Mouse (Mus musculus) CD4-positive, CD25-positive, alpha-beta regulatory T cell (primary cell): ENCODE data around the gene Appbp2. TPM values are rescaled to one million over a fixed set of nuclear protein-coding genes. Genes with fewer than 3 reads are reported as not detected.

ENCODE experiments used
- polyA plus RNA-seq: library from polyadenylated mRNA; unstranded; fragments of 100-300 nt; shearing (Covaris generic); gene quantifications from one replicate; pipeline ENCODE4 v1.2.1, GENCODE M21; 2017

Gene Appbp2
- polyA plus RNA-seq = 27.2 TPM

DNA sequence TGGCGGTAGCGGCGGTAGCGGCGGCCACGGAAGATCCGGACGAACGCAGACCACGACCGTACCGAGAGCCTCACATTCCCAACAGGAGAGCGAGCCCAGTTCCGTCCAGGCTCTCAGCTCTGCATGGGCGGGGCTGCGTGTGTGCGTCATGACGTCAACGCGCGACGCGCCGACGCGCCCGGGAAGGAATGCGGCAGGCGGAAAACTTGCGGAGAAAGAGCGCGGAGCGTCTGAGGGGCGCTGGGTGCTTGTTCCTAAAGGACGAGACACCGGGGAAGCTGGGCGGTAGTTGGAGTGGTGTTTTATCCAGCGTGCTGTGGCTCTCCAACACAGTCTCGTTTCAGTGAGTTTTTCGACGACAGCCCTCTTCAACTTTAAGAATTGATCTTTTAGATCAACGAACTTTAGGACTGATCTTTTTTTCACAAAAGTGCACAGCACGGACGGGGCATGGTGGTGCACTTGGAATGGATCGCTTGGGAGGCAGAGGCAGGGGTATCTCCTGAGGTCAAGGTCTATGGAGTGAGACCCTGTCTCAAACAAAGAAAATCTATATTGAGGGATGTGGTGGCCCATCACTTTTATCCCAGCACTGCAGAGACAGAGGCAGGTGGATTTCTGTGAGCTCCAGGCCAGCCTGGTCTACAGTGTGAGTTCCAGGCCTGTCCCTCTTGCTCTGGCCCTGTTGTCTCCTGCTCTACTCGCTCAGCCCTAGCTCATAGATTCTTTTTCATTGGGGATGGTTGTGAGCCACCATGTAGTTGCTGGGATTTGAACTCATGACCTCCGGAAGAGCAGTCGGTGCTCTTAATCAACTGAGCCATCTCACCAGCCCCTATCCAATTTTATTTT lies at the start of gene Appbp2:
Gene Appbp2 (minus strand): TSS at position 141 of the 852 bp plus-strand sequence.

DNA sequence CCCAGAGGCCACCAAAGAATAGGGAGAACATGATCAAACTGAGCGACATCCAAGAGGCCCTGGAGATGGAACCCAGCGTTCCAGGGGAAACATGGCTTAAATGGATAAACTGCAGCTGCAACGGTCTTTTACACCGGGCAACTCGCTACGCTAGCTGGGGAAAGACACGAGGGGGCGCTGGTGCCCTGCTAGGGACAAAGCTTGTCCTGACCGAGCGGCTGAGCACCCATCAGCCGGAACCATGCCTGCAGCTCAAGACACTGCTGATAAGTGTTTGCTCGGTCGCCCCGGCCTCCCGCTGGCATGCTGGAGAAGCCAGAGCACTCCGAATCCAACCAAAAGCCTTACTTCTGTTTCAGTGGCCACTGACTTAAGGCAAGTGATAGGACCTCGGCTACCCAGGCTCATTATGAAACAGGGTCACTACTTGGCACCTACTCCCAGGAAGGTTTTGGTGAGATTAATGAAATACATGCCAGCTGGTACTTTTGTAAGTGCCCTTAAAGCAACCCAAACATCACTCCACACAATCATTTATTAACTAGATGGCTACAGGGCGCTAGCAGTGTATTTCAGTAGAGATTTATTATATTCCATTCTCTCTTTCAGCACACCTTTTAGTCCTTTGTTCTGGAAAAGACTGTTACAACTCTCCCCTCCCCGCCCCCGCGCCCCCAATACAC lies 64.7 kb downstream of the Appbp2 start, which contains the start of gene 1700125H20Rik:
Gene 1700125H20Rik (plus strand): TSS at position 347 of the 683 bp plus-strand sequence.

DNA sequence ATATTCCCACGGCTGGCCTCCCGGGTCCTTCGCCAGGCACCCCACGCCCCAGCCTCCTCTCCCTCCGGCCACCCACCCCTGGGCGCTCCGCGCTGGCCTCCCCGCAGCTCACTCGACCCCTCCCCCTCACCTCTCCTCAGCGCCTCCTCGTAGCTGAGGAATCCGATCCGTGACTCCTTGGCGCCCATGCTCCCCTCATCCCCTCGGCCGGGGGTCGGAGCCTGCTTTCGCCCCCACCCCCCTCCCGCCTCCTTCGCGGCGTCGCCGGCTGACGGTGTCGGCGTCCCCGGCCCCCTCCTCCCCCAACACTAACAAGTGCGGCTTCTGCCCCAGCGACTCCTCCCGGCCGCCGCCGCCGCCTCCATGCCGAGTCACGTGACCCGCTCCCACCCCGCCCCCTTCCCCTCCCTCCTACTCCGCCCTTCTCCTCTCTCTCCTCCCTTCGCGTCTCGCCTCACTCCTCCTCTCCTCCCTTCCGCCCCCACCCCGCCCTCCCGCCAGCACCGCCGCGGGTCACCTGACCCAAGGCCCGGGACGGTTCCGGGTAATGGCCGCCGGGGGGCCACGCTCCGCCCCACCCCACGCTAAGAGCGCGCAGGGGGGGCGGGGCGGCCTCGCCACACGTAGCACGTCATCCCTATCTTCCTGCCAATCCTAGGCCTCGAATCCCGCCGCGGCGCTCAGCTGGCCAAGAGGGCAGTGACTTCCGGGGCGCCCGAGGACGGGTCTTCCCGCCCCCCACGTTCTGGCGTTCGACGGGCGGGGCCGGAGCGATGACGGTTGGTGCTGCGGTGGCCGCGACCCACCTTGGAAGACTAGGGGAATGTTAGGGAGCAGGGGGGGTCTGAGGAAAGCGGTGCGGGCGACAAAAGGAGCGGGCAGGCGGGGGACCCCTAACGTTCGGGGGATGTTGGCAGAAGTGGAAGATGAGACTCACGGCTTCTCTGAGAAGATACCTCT lies 95.1 kb downstream of the Appbp2 start, which contains the start of gene Usp32:
Gene Usp32 (minus strand): TSS at position 581 of the 960 bp plus-strand sequence.

Other genes starting within 250 kb of the Appbp2 start
- 15.2 TPM for gene Usp32, start 95.0 kb downstream of the Appbp2 start, polyA plus RNA-seq
- not detected for gene 1700125H20Rik, start 64.7 kb downstream of the Appbp2 start, polyA plus RNA-seq
- gene Ppm1d, start 76.1 kb upstream of the Appbp2 start, polyA plus RNA-seq = 29.0 TPM
- gene Bcas3, start 118.0 kb upstream of the Appbp2 start, polyA plus RNA-seq = 59.0 TPM